Mouse (Mus musculus) hindbrain, postnatal 0 days (tissue): Measurements from ENCODE around the gene Moap1. TPM values are rescaled to one million over a fixed set of nuclear protein-coding genes. Genes with fewer than 3 reads are reported as not detected.
A peak's percentile ranks its signal among the peaks of the same experiment; 100 is the strongest.

Experiments used
- ATAC-seq: fragments of 200-750 bp; cut with Nextera tagmentation; 2 replicates; pipeline ENCODE4 v1.8.0; 2017; ENCODE audit warnings: mild to moderate bottlenecking, moderate TSS enrichment, moderate library complexity
- DNase-seq: peaks from one replicate; pipeline ENCODE4 v3.0.0-alpha.2; 2015; ENCODE audit warnings: low spot score
- H3K27ac ChIP-seq: fragments of 300-500 bp; sonication (generic); 2 replicates; pipeline ENCODE4 v1.5.1; 2014; ENCODE audit warnings: mild to moderate bottlenecking
- H3K27me3 ChIP-seq: fragments of 300-500 bp; sonication (generic); 2 replicates; pipeline ENCODE4 v1.6.1; 2014; ENCODE audit warnings: low read length, mixed read lengths; ENCODE audit not compliant: insufficient read depth
- H3K36me3 ChIP-seq: fragments of 300-500 bp; sonication (generic); 2 replicates; pipeline ENCODE4 v1.6.1; 2014; ENCODE audit warnings: low read length, mixed read lengths; ENCODE audit not compliant: insufficient read depth
- H3K4me1 ChIP-seq: fragments of 300-500 bp; sonication (generic); 2 replicates; pipeline ENCODE4 v1.6.1; 2014; ENCODE audit warnings: antibody characterized with exemption, low read length, mixed read lengths; ENCODE audit not compliant: insufficient read depth
- H3K4me2 ChIP-seq: fragments of 300-500 bp; sonication (generic); 2 replicates; pipeline ENCODE4 v1.6.1; 2014; ENCODE audit warnings: low read depth, mild to moderate bottlenecking, low read length, moderate library complexity, mixed read lengths
- H3K4me3 ChIP-seq: fragments of 300-500 bp; sonication (generic); 2 replicates; pipeline ENCODE4 v1.5.1; 2014; ENCODE audit warnings: low read length
- H3K9ac ChIP-seq: fragments of 300-500 bp; sonication (generic); replicated peaks from 2 replicates; pipeline ENCODE4 v1.6.1; 2014; ENCODE audit warnings: mild to moderate bottlenecking, low read length, moderate library complexity, mixed read lengths
- H3K9me3 ChIP-seq: fragments of 300-500 bp; sonication (generic); 2 replicates; pipeline ENCODE4 v1.6.1; 2016; ENCODE audit warnings: low read length, mixed read lengths
- CTCF ChIP-seq: IDR thresholded peaks from 2 replicates; pipeline ENCODE4 v1.5.1; 2016; ENCODE audit warnings: antibody characterized with exemption, control low read depth, low read depth
- WGBS: fragments of 180-500 bp; shearing (Covaris S2); extraction: QIAGEN DNeasy Blood & Tissue Kit; methylation state at CpG from one replicate; pipeline ENCODE4 v1.1.7; 2014; 5-methylcytosine and 5-hydroxymethylcytosine counted together
- polyA plus RNA-seq: library from polyadenylated mRNA; unstranded; fragments of >200 nt; fragmentation: Nextera tagmentation; extraction: Ambion mirVana; gene quantifications from 2 replicates; pipeline ENCODE4 v1.2.1, GENCODE M21; 2015
- total RNA-seq: library from RNA; depleted of rRNA; stranded (reverse); fragments of >200 nt; gene quantifications from 2 replicates; pipeline ENCODE4 v1.2.3, GENCODE M21; 2014

The Moap1 gene
- total and polyA plus RNA-seq, 2 experiments from 2014 or later = 13.9 to 64.9 TPM

- no peaks in the 10 kb centered on the region for H3K27me3 ChIP-seq
- no peak overlapping the region for H3K4me2 ChIP-seq
- H3K27ac ChIP-seq = no peak overlapping the region
- TF ChIP-seq CTCF = no peak
- 83% methylated on average over 5 of the region's 5 CpGs for WGBS
- H3K4me1 ChIP-seq = no peaks in the 10 kb centered on the region
- no peak overlapping the region for H3K9ac ChIP-seq
- no peak overlapping the region for H3K4me3 ChIP-seq
- ATAC-seq = no peak
- DNase-seq = no peak
- H3K36me3 ChIP-seq = peaks cover 22% of the 10 kb centered on the region; the same call in 1 of the 2 replicates
- H3K9me3 ChIP-seq = no peaks in the 10 kb centered on the region
These were observed 34.7 kb upstream of the Moap1 start for GRCm38 (mm10) chr12:102778151-102778550.

DNA sequence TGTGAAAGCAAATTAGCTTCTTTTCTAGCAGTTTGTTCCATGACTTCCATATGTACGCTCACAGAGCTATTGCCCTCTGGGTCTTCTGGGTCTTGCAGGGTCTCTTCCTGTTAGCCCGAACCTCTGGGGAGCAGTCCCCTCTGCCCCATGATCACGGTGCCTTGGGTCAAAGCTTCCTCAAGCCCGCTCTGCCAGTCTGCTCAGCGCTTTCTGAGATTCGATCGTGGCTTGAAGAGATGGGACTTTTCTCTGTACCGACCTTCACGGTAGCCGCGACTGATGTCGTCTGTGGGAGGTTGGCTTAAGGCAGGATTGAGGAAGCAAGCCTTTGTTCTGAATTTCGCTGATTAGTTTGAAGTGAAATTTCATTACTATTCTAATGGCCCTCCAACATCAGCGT is 32.6 kb upstream of the Moap1 start:
- no peaks in the 10 kb centered on the region for H3K4me1 ChIP-seq
- H3K4me2 ChIP-seq = no peak overlapping the region
- no peaks in the 10 kb centered on the region for H3K9me3 ChIP-seq
- no peak overlapping the region for H3K4me3 ChIP-seq
- no peak for TF ChIP-seq CTCF
- no peaks in the 10 kb centered on the region for H3K27me3 ChIP-seq
- no peak for DNase-seq
- H3K36me3 ChIP-seq = peaks cover 42% of the 10 kb centered on the region
- 89% methylated on average over 14 of the region's 14 CpGs for WGBS
- H3K27ac ChIP-seq = no peak overlapping the region
- H3K9ac ChIP-seq = no peak overlapping the region
- ATAC-seq = no peak

DNA sequence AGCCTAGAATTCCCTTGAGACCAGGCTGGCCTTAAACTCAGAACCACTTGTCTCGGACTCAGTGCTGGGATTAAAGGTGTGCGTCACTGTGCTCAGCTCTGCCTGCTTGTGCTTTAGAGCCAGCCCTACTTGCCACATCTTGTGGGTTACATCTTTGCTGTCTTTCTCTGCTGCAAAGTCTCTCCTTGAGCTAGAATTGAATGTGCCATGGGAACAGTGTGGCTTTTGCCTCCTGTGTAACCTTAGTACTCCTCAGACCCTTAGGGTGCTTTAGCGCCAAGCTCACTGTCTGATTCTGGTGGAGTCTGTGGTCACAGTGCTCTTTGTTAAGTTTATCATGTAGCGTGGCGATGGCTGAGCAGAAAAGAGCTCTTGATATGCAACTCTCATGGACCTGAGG is 29.2 kb upstream of the Moap1 start:
- H3K4me1 ChIP-seq = no peaks in the 10 kb centered on the region
- WGBS = 94% methylated on average over 5 of the region's 5 CpGs
- no peak overlapping the region for H3K4me2 ChIP-seq
- no peaks in the 10 kb centered on the region for H3K9me3 ChIP-seq
- peaks cover 72% of the 10 kb centered on the region for H3K36me3 ChIP-seq
- H3K27me3 ChIP-seq = no peaks in the 10 kb centered on the region
- ATAC-seq = no peak
- H3K4me3 ChIP-seq = no peak overlapping the region
- no peak overlapping the region for H3K27ac ChIP-seq
- TF ChIP-seq CTCF = no peak
- no peak overlapping the region for H3K9ac ChIP-seq
- no peak for DNase-seq

GRCm38 (mm10) chr12:102771601-102772000 is 28.1 kb upstream of the Moap1 start:
- no peak for DNase-seq
- Histone ChIP-seq H3K27me3 (no peaks in the 10 kb centered on the region), H3K9ac (no peak overlapping the region), H3K4me1 (no peaks in the 10 kb centered on the region), H3K36me3 (peaks cover 79% of the 10 kb centered on the region), H3K27ac (no peak overlapping the region), H3K9me3 (no peaks in the 10 kb centered on the region), H3K4me2 (no peak overlapping the region), H3K4me3 (no peak overlapping the region)
- ATAC-seq = no peak
- 95% methylated on average over 8 of the region's 8 CpGs for WGBS
- TF ChIP-seq CTCF = no peak

- Histone ChIP-seq H3K4me1 (no peaks in the 10 kb centered on the region), H3K4me3 (no peak overlapping the region), H3K36me3 (peaks cover 74% of the 10 kb centered on the region), H3K9me3 (no peaks in the 10 kb centered on the region), H3K9ac (no peak overlapping the region), H3K27me3 (no peaks in the 10 kb centered on the region), H3K4me2 (no peak overlapping the region), H3K27ac (no peak overlapping the region)
- peak; percentile 33 for TF ChIP-seq CTCF
- DNase-seq (peak; percentile 19), ATAC-seq (no peak)
- WGBS = 96% methylated on average over 4 of the region's 4 CpGs
These were observed 25.5 kb upstream of the Moap1 start for GRCm38 (mm10) chr12:102769000-102769399.

GRCm38 (mm10) chr12:102763696-102764095 is 20.2 kb upstream of the Moap1 start:
- TF ChIP-seq CTCF = no peak
- no peaks in the 10 kb centered on the region for H3K9me3 ChIP-seq
- H3K27ac ChIP-seq = no peak overlapping the region
- no peak overlapping the region for H3K4me2 ChIP-seq
- H3K9ac ChIP-seq = no peak overlapping the region
- peaks cover 31% of the 10 kb centered on the region for H3K36me3 ChIP-seq
- no peaks in the 10 kb centered on the region for H3K27me3 ChIP-seq
- no peak for ATAC-seq
- no peak for DNase-seq
- H3K4me1 ChIP-seq = peaks cover 6% of the 10 kb centered on the region; the same call in 1 of the 2 replicates
- H3K4me3 ChIP-seq = no peak overlapping the region

GRCm38 (mm10) chr12:102761668-102762067 is 18.2 kb upstream of the Moap1 start:
- Histone ChIP-seq H3K9ac (no peak overlapping the region), H3K4me2 (no peak overlapping the region)
- WGBS = 93% methylated on average over 3 of the region's 3 CpGs

More at GRCm38 (mm10) chr12:102761668-102762067, 18.2 kb upstream of the Moap1 start:
- no peaks in the 10 kb centered on the region for H3K9me3 ChIP-seq
- no peak overlapping the region for H3K4me3 ChIP-seq
- H3K27me3 ChIP-seq = no peaks in the 10 kb centered on the region
- H3K27ac ChIP-seq = no peak overlapping the region
- H3K4me1 ChIP-seq = peaks cover 7% of the 10 kb centered on the region; the same call in 1 of the 2 replicates
- H3K36me3 ChIP-seq = peaks cover 16% of the 10 kb centered on the region
- no peak for TF ChIP-seq CTCF
- ATAC-seq (no peak), DNase-seq (no peak)
